Mouse (Mus musculus) kidney, adult 11 months (tissue): ENCODE data around the gene Dtnbp1.

Source experiments
- DNase-seq: peaks from one replicate; pipeline ENCODE4 v3.0.0; 2022

The Dtnbp1 gene

DNA sequence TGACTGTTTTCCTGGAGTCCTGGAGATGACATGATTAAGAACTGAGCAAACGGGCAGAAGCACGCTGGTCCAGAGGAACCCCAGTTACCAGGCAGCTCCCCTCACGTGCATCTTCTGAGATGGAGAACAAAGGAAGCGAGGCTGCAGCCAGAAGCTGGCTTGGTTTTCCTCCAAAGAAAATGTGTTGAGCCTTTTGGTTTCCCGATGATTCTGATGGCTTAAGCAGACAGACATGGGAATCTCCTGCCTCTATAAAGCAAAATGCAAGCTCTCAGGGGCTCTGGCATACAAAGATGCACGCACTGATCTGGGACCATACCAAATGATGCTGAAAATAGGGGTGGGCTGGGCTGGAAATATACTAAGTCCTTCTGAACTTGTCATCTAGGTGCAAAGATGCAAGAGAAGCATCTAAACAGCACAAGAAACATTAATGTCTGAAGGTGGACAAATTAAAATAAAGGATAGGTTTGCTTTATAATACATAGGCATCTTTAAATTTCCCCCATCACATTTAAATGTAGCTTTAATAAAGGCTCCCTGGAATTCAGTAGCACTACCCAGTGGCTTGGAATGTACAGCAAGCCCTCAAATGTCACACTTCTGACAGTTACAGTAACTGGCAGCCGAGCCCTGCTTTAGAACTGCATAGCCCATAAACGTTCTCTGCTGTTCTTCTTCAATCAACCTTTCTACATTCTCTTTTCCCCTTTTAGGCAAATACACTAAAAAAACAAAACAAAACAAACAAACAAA lies 54.9 kb downstream of the Dtnbp1 start:
- no peak for DNase-seq

DNA sequence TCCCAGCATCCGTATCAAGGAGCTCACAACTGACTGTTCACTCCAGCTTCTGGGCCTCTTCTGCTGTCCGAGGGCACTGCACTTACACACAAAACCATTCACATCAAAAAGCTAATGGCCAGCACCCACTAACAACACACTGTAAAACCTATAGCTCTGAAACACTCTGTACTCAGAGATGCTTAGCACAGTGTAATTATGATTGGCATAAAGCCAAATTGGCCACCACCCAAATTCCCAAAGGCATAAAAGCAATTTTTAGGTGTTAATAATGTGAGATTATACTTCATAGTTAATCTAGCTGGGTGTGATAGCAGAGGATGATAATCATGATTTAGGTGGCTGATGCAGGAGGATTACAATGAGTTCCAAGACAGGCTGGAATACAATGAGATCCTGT lies 58.3 kb downstream of the Dtnbp1 start:
- no peak for DNase-seq

DNA sequence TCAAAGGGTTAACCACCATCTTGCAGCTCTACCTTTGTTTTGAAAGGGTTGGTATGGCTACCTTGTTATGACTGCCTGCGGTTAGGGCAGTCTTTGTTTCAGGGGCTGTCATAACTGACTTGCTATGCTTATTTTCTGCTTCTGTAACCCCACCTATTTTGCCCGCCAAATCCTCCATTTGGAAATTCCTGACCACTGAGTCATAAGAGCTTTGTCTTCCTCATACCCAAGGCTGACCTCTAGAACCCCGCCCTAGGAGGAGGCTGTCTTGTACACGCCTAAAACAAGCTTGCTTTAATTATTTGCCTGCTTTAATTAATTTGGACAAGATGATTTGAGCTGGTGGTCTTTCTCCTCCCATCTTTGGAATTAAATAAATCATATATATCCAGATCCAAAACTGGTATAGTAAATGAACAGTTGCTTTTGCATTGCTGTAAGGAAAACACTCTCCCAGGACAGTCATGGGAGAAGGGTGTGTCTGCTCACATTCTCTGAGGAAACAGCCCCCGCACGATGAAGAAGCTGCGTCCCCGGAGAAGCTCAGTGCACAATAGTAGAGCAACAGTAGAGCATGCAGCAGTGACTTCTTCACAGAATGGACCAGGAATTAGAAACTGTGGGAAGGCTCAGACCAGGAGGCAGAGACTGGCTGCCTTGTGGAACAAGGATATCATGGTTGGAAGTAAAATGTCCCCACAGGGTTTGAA lies 62.5 kb downstream of the Dtnbp1 start:
- DNase-seq: no peak

DNA sequence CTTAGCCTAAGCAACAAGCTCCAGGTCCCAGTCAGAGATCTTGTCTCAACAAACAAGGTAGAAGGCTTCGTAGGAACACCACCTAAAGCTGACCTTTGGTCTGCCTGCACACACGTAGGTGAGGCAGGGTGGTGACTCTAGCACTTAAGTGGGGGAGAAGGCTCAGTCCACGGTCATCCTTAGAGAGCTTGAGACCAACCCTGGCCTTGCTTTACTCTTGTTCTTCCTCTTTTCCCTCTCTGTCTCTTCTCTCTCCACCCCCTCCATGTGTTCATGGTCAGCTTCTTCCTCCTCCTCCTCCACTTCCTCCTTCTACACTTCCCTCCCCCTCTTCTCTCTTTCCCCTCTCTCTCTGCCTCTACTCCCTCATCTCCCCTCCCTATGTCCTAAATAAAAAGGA lies 64.3 kb downstream of the Dtnbp1 start:
- no peak for DNase-seq

DNA sequence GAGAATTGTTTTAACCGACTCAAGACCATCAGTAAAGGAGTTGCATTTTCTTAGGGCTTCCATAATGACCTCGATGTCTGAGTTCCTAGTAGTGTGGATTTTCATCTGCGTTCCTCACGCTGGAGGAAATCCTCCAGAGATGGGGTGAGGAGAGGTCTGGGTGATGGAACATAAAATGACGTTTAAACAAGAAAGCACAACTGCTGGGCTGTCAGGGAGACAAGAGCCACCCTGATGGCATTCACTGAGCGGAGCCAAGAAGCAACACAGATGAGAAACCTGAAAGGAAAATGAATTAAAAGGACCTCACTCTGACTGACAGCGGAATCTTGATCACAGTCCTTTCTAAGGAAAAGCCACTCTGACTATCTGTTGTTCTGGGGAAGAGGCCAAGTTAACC lies 68.4 kb downstream of the Dtnbp1 start:
- DNase-seq: no peak

DNA sequence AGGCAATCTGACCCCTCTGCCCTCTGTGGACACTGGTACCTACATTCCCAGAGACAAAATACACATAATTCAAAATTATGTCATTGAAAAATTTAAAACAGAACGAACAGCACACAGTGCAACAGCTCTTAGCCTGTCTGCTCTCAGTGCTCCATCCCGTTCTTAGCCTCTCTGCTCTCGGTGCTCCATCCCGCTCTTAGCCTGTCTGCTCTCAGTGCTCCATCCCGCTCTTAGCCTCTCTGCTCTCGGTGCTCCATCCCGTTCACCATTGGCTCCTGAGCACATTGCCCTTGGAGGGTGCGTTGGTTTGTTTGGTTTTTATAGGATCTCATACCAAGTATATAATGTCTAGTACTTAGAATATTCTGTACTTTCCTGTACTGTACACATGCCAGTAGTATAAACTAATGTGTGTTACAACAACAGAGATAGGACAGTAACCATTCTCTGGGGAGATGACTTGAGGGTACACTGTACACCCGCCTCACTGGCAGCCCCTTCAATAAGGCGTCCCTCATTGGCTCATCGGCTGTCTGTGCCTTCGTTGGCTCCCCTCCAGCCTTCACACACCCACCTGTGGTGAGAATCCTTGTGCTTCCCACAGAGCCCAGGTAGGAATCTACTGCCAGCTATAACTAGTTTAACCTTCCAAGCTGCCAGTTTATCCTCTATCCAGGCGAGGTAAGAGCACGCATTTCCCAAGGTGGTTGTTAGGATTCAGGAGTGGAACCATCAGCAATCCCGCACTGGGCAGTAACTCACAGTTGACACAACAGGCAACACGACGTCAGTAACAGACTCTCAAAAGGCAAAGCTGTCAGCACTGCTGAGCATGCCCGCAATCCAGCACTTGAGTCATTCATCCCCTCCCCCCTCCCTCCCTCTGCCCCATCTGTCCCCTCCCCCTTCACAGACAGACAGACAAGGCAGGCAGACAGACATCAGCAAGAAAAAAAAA lies 69.4 kb downstream of the Dtnbp1 start:
- no peak for DNase-seq

DNA sequence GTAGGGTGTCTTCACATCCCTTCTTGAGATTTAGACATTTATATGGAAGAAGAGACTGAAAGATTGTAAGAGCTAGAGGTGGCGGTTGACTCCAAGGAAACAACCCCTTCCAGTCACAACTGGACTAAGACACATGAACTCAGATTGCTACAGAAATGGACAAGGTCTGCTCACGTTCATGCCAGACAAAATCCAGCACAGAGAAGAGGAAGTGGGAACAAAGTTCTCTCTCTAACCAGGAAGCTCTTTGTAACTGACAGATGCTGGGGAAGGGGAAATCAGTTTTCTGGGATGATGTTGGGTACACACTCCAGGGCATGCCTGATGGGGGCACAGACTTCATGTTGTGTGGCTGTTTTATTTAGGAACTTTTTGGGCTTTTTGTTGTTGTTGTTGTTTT lies 75.6 kb downstream of the Dtnbp1 start:
- no peak for DNase-seq

DNA sequence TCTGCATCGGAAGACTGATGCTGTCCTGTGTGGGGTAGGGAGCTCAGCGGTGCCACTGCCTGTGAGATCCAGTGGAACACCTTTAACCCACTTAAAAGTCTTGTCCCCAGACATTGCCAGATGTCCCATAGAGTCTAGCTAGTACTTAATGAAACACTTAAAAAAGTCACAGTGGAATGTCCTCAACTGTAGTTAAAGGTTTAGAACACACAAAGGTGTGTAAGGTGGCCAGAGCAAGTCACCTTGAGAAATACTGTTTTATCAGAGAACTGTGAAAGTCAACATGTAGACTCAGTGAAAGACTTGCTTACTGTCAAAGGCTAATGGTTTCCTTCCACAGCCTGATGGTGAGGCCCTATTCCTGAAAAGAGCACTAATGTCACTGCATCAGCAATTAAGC lies 76.8 kb downstream of the Dtnbp1 start:
- no peak for DNase-seq

DNA sequence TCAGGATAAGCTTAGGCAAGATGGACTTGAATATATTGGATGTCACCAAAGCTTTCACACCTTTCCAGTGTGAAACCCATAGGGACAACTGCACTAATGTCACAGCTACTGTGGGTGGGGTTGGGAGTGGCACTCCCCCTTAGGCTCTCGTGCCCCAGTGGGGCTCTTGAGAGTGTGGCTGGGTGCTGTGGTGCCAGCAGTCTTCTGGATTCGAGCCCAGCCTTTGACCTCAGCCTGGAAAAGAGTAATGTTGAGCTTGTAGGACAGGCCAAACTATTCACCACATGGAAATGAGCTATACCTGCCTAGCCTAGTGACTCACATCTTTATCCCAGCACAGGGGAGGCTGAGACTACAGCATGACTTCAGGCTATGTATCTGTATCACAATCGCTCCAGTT lies 77.9 kb downstream of the Dtnbp1 start:
- peak; percentile 39 for DNase-seq

DNA sequence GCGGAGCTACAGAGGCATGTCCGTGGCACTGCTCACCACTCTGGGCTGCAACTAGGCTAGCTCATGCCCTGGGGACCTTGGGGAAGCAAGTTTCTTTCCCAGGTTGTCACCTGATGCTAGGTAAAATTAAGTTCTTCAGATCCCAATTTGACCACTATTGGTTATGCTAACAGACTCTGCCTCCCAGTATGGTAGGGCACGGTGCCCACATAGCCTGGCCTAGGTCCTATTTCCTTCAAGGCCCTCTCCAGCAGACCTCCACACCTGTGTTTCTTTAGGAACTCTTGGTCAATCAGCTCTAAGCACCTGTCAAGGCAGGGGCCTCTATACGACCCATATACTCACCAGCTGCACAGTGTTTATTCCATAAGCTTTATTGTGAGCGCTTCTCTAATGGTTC lies 80.2 kb downstream of the Dtnbp1 start:
- no peak for DNase-seq

DNA sequence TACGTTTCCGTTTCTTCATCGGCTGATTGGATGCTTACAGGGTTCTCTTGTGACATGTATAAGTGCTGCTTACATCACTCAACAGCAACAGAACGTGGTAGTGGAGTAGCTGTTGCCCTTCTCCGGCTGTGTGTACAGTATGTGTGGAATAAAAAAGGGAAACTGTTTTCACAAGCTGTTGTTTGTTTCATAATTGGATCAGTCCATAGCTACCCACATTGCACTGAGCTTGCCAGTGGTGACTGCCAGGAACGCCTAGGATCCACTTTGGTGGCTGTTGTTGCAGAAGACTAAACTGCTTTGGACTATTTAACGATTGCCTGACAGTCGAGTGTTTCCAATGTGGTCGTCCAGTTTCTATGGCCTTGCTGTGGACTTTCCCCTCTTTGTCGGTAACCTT lies 80.9 kb downstream of the Dtnbp1 start:
- no peak for DNase-seq

DNA sequence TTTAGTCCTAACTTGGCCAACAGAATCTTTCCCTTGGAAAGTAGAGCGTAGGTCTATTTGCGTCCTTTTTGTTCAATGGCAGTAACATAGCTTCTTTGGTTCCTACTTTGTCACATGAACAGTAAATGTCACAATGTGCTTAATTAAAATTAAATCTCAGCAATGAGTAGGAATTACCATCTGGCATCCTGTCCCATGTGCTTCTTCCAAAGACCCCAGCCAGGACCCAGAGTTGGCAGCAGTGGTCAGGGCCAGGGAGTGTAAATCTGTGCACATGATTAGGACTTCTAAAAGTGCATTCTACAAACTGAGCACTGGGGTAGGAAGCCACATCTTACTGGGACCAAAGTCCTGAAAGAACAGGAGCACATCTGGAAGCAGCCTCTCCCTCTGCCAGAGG lies 83.7 kb downstream of the Dtnbp1 start:
- no peak for DNase-seq

DNA sequence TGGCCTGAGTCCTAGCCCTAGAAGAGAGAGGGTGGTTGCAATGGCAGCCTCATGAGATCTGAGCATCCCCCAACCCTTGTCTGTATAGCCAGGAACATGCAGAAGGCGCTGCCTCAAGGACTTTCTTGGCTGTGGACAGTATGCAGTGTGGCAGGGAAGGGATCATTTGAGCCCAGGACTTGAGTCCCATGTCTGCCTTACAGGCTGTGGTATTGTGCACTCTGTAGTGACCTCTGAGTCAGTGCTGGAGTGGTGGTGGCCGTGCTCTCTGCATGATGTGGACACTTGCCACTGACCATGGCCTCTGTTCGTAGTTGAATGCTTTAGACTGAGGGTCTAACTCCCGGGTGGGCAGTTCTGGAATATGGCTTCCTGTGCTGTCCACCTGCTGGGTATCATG lies 84.7 kb downstream of the Dtnbp1 start:
- no peak for DNase-seq

DNA sequence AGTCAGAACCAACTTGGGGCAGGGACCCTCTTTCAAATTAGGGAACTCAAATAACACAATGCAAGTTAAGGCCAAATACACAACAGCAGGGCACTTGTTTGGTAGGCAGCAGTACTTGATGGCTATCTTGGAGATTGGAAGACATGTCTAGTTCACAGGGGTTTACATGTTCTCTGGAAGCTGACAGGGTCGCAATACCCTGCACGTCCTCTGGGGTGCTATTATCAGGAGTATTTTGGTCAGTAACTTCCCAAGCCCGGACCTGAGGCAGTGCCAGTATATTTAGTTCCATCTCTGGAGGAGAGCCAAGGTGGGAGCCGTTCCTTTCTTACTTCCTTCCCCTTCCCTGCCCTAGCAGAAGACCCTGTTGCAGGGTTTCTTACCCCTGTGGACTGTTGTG lies 86.0 kb downstream of the Dtnbp1 start:
- DNase-seq: no peak

DNA sequence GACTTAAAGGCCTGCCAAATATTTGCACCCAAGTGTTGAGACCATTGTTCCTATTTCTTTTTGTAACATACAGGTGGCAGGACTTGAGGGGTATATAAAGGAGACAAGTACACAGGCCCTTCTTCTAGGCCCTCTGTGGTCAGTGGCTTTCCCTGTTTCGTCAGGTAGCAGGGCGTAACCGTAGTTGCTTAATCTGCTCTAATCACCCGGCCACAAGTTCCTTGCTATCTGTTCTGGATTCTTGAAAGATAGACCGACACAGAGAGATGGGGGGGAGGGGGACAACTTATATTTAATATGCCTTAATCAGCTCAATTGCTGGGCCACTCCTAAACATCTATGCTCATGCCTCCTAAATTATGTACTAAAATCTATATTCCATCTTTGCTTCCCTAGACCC lies 86.6 kb downstream of the Dtnbp1 start:
- no peak for DNase-seq

DNA sequence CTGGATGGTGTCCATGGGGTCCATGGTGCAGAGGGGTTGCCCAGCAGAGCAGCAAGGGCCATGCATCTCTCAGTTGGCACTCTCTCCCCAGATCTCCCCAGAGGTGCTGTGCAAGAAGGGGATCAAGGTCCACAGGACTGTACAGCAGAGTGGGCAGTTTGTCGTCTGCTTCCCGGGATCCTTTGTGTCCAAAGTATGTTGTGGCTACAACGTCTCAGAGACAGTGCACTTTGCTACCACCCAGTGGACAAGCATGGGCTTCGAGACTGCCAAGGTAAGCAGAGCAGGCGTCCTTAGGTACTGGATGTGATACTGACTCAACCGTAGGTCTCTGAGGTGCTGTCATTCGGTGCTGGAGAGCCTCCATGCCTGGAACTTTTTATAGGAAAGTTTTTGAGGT lies 88.4 kb downstream of the Dtnbp1 start:
- peak; percentile 76 for DNase-seq

DNA sequence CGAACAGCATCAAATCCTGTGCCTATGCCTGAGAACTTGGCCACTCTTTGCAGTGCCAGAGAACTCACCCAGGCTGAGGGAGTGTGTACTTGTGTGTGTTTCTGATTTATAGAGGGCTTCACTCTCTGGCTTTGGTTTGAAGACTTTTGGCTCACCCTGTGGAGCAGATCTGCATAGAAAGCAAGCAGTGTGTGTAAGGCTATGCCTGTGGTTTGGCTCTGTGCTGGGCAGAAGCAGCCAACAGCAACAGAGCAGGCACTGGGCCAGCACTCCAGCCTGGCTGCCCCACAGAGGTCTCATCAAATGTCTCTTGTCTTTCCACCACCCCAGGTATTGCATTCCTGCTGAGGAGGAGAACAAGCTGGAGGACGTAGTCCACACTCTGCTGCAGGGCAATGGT lies 89.1 kb downstream of the Dtnbp1 start:
- peak; percentile 64 for DNase-seq

DNA sequence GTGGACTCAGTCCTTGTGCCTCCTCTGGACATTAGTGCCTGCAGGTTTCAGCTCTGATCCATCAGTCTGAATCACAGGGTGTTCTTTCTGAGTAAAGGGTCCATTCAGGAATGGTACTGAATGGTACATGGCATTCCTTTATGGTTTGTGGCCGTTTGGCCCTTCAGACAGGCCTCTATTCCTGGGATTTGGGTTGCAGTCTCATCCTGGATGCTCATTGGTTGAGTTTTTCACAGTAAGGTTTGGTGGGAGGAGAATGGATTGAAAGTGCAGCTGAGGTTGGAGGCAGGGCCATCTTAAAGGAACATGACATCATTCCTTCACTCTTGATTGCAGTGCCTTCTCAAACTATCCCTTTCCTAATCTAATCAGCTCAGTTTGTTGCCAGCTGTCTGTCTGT lies 93.2 kb downstream of the Dtnbp1 start:
- DNase-seq: no peak

DNA sequence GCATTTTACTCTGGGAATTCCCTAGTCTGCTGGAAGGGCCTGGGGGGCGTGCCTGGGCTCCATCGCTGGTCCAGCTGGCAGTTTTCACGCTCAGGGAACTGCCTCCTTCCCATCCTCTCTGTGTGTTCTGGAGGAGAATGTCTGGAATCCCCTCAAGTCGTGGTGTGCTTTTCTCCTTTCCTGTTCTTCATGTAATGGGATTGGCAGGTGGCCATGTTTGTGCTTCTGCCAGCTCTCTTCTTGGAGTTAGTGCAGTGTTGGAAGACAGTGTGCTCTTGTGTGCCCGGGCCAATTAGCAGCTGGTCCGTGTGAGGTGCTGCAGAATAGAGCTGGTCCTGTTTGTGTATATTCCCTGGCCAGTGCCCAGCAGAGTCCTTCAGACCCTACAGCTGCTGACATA lies 94.2 kb downstream of the Dtnbp1 start:
- DNase-seq: peak; percentile 77

DNA sequence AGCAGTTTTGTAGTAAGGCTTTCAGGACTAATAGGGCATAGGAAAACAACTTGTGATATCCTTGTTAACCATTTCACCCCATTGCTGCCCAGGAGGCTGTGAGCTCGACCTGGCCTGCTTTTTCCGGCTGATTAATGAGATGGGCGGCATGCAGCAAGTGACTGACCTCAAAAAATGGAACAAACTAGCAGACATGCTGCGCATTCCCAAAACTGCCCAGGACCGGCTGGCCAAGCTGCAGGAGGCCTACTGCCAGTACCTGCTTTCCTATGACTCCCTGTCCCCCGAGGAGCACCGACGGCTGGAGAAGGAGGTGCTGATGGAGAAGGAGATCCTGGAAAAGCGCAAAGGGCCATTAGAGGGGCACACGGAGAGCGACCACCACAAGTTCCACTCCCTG lies 95.8 kb downstream of the Dtnbp1 start:
- peak; percentile 85 for DNase-seq

DNA sequence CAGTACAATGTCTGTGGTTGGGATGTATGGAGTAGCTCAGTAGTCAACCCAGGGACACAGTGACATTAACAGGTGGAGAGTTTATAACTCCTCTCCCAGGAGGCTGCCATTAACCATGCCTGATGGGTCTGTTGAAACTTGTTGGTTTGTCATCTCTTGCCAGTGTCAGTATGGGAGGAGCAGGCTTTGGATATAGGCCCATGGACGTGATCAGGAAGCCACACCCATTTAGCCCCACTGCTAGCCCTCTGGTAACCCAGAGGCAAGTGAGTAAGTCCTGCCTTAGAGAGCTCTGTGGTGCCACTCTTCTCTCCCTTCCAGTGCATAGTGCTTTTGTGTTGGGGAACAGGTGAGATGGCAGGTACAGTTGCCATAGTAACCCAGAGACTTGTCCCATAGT lies 97.7 kb downstream of the Dtnbp1 start:
- no peak for DNase-seq

DNA sequence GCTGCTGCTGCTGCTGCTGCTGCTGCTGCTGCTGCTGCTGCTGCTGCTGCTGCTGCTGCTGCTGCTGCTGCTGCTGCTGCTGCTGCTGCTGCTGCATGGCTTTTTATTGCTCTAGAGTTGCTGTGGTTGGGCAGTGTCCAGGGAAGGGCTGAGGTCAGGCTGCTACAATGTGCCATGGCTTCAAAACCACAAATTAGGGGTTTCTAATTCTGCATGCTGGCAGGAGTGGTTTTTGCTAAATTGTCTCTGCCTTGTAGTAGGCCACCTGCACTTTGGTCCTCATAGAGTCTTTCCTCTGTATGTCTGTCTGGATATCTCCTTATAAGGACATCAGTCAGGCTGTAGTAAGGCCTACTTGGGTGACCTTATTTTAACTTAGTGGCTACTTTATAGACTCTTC lies 98.5 kb downstream of the Dtnbp1 start:
- DNase-seq: no peak

DNA sequence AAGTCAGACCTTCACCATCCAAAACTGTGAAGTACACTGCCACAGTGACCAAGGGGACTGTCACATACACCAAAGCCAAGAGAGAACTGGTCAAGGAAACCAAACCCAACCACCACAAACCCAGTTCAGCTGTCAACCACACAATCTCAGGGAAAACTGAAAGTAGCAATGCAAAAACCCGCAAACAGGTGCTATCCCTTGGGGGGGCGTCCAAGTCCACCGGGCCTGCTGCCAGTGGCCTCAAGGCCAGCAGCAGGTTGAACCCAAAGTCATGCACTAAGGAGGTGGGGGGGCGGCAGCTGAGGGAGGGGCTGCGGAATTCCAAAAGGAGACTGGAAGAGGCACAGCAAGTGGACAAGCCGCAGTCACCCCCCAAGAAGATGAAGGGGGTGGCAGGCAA lies 99.6 kb downstream of the Dtnbp1 start:
- DNase-seq: no peak

DNA sequence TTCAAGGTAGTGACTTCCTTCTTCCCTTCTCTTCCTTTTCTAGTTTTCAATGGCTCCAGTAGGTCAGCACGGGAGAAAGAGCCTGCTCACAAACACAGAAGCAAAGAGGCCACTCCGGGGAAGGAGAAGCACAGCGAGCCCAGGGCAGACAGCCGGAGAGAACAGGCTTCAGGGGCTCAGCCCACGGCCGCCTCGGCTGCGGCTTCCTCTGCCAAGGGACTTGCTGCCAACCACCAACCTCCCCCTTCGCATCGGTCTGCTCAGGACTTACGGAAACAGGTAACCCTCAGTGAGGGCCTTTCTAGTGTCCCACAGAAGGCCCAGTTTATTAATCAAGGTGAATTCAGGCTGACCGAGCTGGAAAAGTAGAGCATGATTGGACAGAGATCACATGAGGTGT lies 105.7 kb downstream of the Dtnbp1 start:
- DNase-seq: no peak
